Mouse (Mus musculus): ENCODE measurements around the gene Ephb1.

Ephb1 gene

GRCm38 (mm10) chr9:102306645-102307415, 47.7 kb downstream of the Ephb1 start:
- no peak for DNase-seq (ENCODE audit: low read depth, low spot score)

GRCm38 (mm10) chr9:102305432-102306100, 48.9 kb downstream of the Ephb1 start:
- DNase-seq (ENCODE audit: low read depth, low spot score): no peak

GRCm38 (mm10) chr9:102304796-102305195, 49.7 kb downstream of the Ephb1 start:
- DNase-seq (ENCODE audit: low read depth, low spot score): no peak

- DNase-seq (ENCODE audit: low read depth, low spot score): no peak
These were observed 50.6 kb downstream of the Ephb1 start for GRCm38 (mm10) chr9:102303882-102304281.

- DNase-seq (ENCODE audit: low read depth, low spot score): no peak
These were observed 53.5 kb downstream of the Ephb1 start for GRCm38 (mm10) chr9:102300985-102301384.

GRCm38 (mm10) chr9:102298741-102299140, 55.8 kb downstream of the Ephb1 start:
- no peak for DNase-seq (ENCODE audit: low read depth, low spot score)

- no peak for DNase-seq (ENCODE audit: low read depth, low spot score)
These were observed 56.5 kb downstream of the Ephb1 start for GRCm38 (mm10) chr9:102297986-102298385.

- DNase-seq (ENCODE audit: low read depth, low spot score): no peak
These were observed 57.3 kb downstream of the Ephb1 start for GRCm38 (mm10) chr9:102297176-102297575.

- DNase-seq (ENCODE audit: low read depth, low spot score): no peak
These were observed 60.9 kb downstream of the Ephb1 start for GRCm38 (mm10) chr9:102293605-102294004.

GRCm38 (mm10) chr9:102291230-102291629, 63.3 kb downstream of the Ephb1 start:
- DNase-seq (ENCODE audit: low read depth, low spot score): no peak

- no peak for DNase-seq (ENCODE audit: low read depth, low spot score)
These were observed 66.1 kb downstream of the Ephb1 start for GRCm38 (mm10) chr9:102288356-102288755.

- no peak for DNase-seq (ENCODE audit: low read depth, low spot score)
These were observed 78.6 kb downstream of the Ephb1 start for GRCm38 (mm10) chr9:102275931-102276330.

- DNase-seq (ENCODE audit: low read depth, low spot score): no peak
These were observed 80.5 kb downstream of the Ephb1 start for GRCm38 (mm10) chr9:102274016-102274415.

- no peak for DNase-seq (ENCODE audit: low read depth, low spot score)
These were observed 81.1 kb downstream of the Ephb1 start for GRCm38 (mm10) chr9:102273469-102273808.

GRCm38 (mm10) chr9:102272731-102273468, 81.6 kb downstream of the Ephb1 start:
- no peak for DNase-seq (ENCODE audit: low read depth, low spot score)

GRCm38 (mm10) chr9:102270496-102270895, 84.0 kb downstream of the Ephb1 start:
- no peak for DNase-seq (ENCODE audit: low read depth, low spot score)

- no peak for DNase-seq (ENCODE audit: low read depth, low spot score)
These were observed 87.0 kb downstream of the Ephb1 start for GRCm38 (mm10) chr9:102267311-102268027.

- DNase-seq (ENCODE audit: low read depth, low spot score): no peak
These were observed 90.7 kb downstream of the Ephb1 start for GRCm38 (mm10) chr9:102263760-102264159.

GRCm38 (mm10) chr9:102262100-102262501, 92.4 kb downstream of the Ephb1 start:
- DNase-seq (ENCODE audit: low read depth, low spot score): no peak

- no peak for DNase-seq (ENCODE audit: low read depth, low spot score)
These were observed 93.0 kb downstream of the Ephb1 start for GRCm38 (mm10) chr9:102261511-102261910.

- no peak for DNase-seq (ENCODE audit: low read depth, low spot score)
These were observed 98.1 kb downstream of the Ephb1 start for GRCm38 (mm10) chr9:102256407-102256806.

- no peak for DNase-seq (ENCODE audit: low read depth, low spot score)
These were observed 98.7 kb downstream of the Ephb1 start for GRCm38 (mm10) chr9:102255803-102256202.

Measured in c-Kit-negative CD71-positive TER-119-positive erythroid progenitor cells, embryonic 14.5 days (primary cell).